ENCODE assay signal across 10 mouse cellular contexts in genomic region chr15:98170365-98170764, GRCm38 (mm10). TPM values are rescaled to one million over a fixed set of nuclear protein-coding genes. Genes with fewer than 3 reads are reported as not detected.
A peak's percentile ranks its signal among the peaks of the same experiment; 100 is the strongest.
DNase-seq lines count a peak whose midpoint lies in the region; ATAC-seq and TF ChIP-seq lines count a peak whose summit lies in the region.
"Had no signal": no experiment of that assay in that cellular context is flagged by ENCODE, and none has a peak within 500 bp of the region (broad histone marks: within the 10 kb centered on the region; RNA-seq: fewer than 3 reads in every experiment).

No protein-coding gene starts in this region.

- no peak overlapping the region for H3K27ac ChIP-seq in lung, postnatal 0 days (ENCODE audit: low read length)
- H3K27ac ChIP-seq in hindbrain, embryonic 10.5 days, result no peak overlapping the region
- no peak overlapping the region for H3K27ac ChIP-seq in midbrain, embryonic 11.5 days (ENCODE audit: low read depth, low read length)
- H3K27ac ChIP-seq: limb, embryonic 12.5 days had no signal

- no peak for TF ChIP-seq CTCF in lung, postnatal 0 days (IDR thresholded peaks at IDR 0.05)
- no peak for TF ChIP-seq CTCF in lung, adult 2 months (IDR thresholded peaks at IDR 0.05; ENCODE audit: insufficient read depth, low read length)

- peaks cover 42% of the 10 kb centered on the region for H3K27me3 ChIP-seq in lung, postnatal 0 days (replicated peaks; ENCODE audit: insufficient read depth, low read length)
- peaks cover 75% of the 10 kb centered on the region for H3K27me3 ChIP-seq in hindbrain, embryonic 10.5 days (ENCODE audit: insufficient read depth, poor library complexity, severe bottlenecking)
- peaks cover 29% of the 10 kb centered on the region for H3K27me3 ChIP-seq in midbrain, embryonic 11.5 days (ENCODE audit: control insufficient read depth, insufficient read depth, low read length)

- H3K9me3 ChIP-seq in lung, postnatal 0 days (ENCODE audit: low read length), result no peaks in the 10 kb centered on the region
- H3K9me3 ChIP-seq in hindbrain, embryonic 10.5 days, result no peaks in the 10 kb centered on the region
- H3K9me3 ChIP-seq in midbrain, embryonic 11.5 days (ENCODE audit: control insufficient read depth, low read length), result no peaks in the 10 kb centered on the region
- H3K9me3 ChIP-seq: limb, embryonic 12.5 days had no signal

- H3K36me3 ChIP-seq in lung, postnatal 0 days (ENCODE audit: insufficient read depth, low read length), result no peaks in the 10 kb centered on the region
- no peaks in the 10 kb centered on the region for H3K36me3 ChIP-seq in hindbrain, embryonic 10.5 days
- H3K36me3 ChIP-seq in midbrain, embryonic 11.5 days (ENCODE audit: control insufficient read depth, insufficient read depth, low read length), result no peaks in the 10 kb centered on the region
- H3K36me3 ChIP-seq: limb, embryonic 12.5 days had no signal

- H3K9ac ChIP-seq in lung, postnatal 0 days (replicated peaks; ENCODE audit: low read depth), result no peak overlapping the region
- H3K9ac ChIP-seq in midbrain, embryonic 11.5 days (ENCODE audit: low read length), result no peak overlapping the region
- H3K9ac ChIP-seq: limb, embryonic 12.5 days had no signal

- WGBS in lung, postnatal 0 days, result 28% methylated on average over 7 of the region's 7 CpGs
- 25% methylated on average over 7 of the region's 7 CpGs for WGBS in lung, adult 2 months
- WGBS in hindbrain, embryonic 10.5 days, result 41% methylated on average over 7 of the region's 7 CpGs
- WGBS in midbrain, embryonic 11.5 days, result 49% methylated on average over 7 of the region's 7 CpGs

- DNase-seq in lung, postnatal 0 days (ENCODE audit: low spot score), result peak; percentile 17
- no peak for DNase-seq in lung, adult 2 months
- peak; percentile 29 for DNase-seq in hindbrain, embryonic 10.5 days (ENCODE audit: low spot score)
- no peak for DNase-seq in midbrain, embryonic 11.5 days (ENCODE audit: low spot score, missing footprints)
- DNase-seq in cerebellum, postnatal 14 days, result no peak
- DNase-seq in cerebellum, postnatal 36 days, result no peak
- no peak for DNase-seq in adrenal gland, adult (ENCODE audit: inconsistent age in 2 of 2, low spot score in 1 of 2)
- no peak for DNase-seq in thymus, adult 18-20 months

- no peaks in the 10 kb centered on the region for H3K4me1 ChIP-seq in lung, postnatal 0 days (ENCODE audit: insufficient read depth, low read depth, low read length)
- no peaks in the 10 kb centered on the region for H3K4me1 ChIP-seq in lung, adult 2 months (ENCODE audit: control insufficient read depth, insufficient read depth, low read length)
- peaks cover 48% of the 10 kb centered on the region for H3K4me1 ChIP-seq in hindbrain, embryonic 10.5 days (replicated peaks)
- peaks cover 5% of the 10 kb centered on the region for H3K4me1 ChIP-seq in midbrain, embryonic 11.5 days (ENCODE audit: control insufficient read depth, insufficient read depth, low read length)

- no peak overlapping the region for H3K4me3 ChIP-seq in lung, postnatal 0 days (ENCODE audit: low read depth, low read length)
- no peak overlapping the region for H3K4me3 ChIP-seq in lung, adult 2 months (replicated peaks; ENCODE audit: extremely low read depth, low read depth, low read length)
- peak overlapping the region; percentile 59; the same call in 1 of the 2 replicates for H3K4me3 ChIP-seq in hindbrain, embryonic 10.5 days
- no peak overlapping the region for H3K4me3 ChIP-seq in midbrain, embryonic 11.5 days (ENCODE audit: low read depth, low read length)
- H3K4me3 ChIP-seq: erythroblast, embryonic 14.5 days; limb, embryonic 12.5 days had no signal

- no peak overlapping the region for H3K4me2 ChIP-seq in lung, postnatal 0 days (replicated peaks; ENCODE audit: low read depth, low read length)
- H3K4me2 ChIP-seq in midbrain, embryonic 11.5 days, result peak overlapping the region; percentile 19; the same call in 1 of the 2 replicates
- H3K4me2 ChIP-seq: limb, embryonic 12.5 days had no signal

- no peak for ATAC-seq in lung, postnatal 0 days
- no peak for ATAC-seq in midbrain, embryonic 11.5 days (ENCODE audit: low FRiP score)

- TF ChIP-seq EP300 in lung, postnatal 0 days (IDR thresholded peaks at IDR 0.05), result no peak

- TF ChIP-seq POLR2A in lung, adult 2 months (IDR thresholded peaks at IDR 0.05; ENCODE audit: borderline replicate concordance, extremely low read depth, low read depth, low read length), result no peak

RNA-seq across cellular contexts. Expression of gene Ccdc184, which starts 3.4 kb away (rescaled TPM):
- polyA plus RNA-seq in lung, postnatal 0 days (2015; fragmentation: Nextera tagmentation; extraction: Ambion mirVana), result 0.04 and 0.07 TPM in 2 replicates
- polyA plus RNA-seq in lung, adult 2 months (2012; rRNA removed), result 4.9 and 5.0 TPM in 2 replicates
- polyA plus RNA-seq in hindbrain, embryonic 10.5 days (2016; fragmentation: Nextera tagmentation; extraction: Ambion mirVana), result 5.9 and 12.2 TPM in 2 replicates
- polyA plus RNA-seq in midbrain, embryonic 11.5 days (2014; fragmentation: Nextera tagmentation; extraction: Ambion mirVana), result 12.7 TPM in 2 replicates
- polyA plus RNA-seq: erythroblast, embryonic 14.5 days had no signal

RNA-seq across cellular contexts. Expression of gene Asb8, which starts 4.9 kb away (rescaled TPM):
- 40.3 and 42.3 TPM in 2 replicates for polyA plus RNA-seq in lung, postnatal 0 days (2015; fragmentation: Nextera tagmentation; extraction: Ambion mirVana)
- polyA plus RNA-seq in lung, adult 2 months (2012; rRNA removed), result 32.0 and 40.0 TPM in 2 replicates
- polyA plus RNA-seq in hindbrain, embryonic 10.5 days (2016; fragmentation: Nextera tagmentation; extraction: Ambion mirVana), result 39.4 and 48.8 TPM in 2 replicates
- 44.4 and 49.4 TPM in 2 replicates for polyA plus RNA-seq in midbrain, embryonic 11.5 days (2014; fragmentation: Nextera tagmentation; extraction: Ambion mirVana)

RNA-seq across cellular contexts. Expression of gene Olfr288, which starts 25.0 kb away (rescaled TPM):
- polyA plus RNA-seq in lung, postnatal 0 days (2015; fragmentation: Nextera tagmentation; extraction: Ambion mirVana), result not detected in 2 replicates
- polyA plus RNA-seq in lung, adult 2 months (2012; rRNA removed), result not detected in 2 replicates
- polyA plus RNA-seq in hindbrain, embryonic 10.5 days (2016; fragmentation: Nextera tagmentation; extraction: Ambion mirVana), result not detected in 2 replicates
- not detected in 2 replicates for polyA plus RNA-seq in midbrain, embryonic 11.5 days (2014; fragmentation: Nextera tagmentation; extraction: Ambion mirVana)
- polyA plus RNA-seq: erythroblast, embryonic 14.5 days; limb, embryonic 12.5 days had no signal

RNA-seq across cellular contexts. Expression of gene Gm44579, which starts 50.4 kb away (rescaled TPM):
- not detected in 2 replicates for polyA plus RNA-seq in lung, postnatal 0 days (2015; fragmentation: Nextera tagmentation; extraction: Ambion mirVana)
- polyA plus RNA-seq in lung, adult 2 months (2012; rRNA removed), result not detected in 2 replicates
- polyA plus RNA-seq in hindbrain, embryonic 10.5 days (2016; fragmentation: Nextera tagmentation; extraction: Ambion mirVana), result not detected in 2 replicates
- not detected in 2 replicates for polyA plus RNA-seq in midbrain, embryonic 11.5 days (2014; fragmentation: Nextera tagmentation; extraction: Ambion mirVana)
- polyA plus RNA-seq: erythroblast, embryonic 14.5 days; limb, embryonic 12.5 days had no signal

RNA-seq across cellular contexts. Expression of gene Olfr287, which starts 50.5 kb away (rescaled TPM):
- polyA plus RNA-seq in lung, postnatal 0 days (2015; fragmentation: Nextera tagmentation; extraction: Ambion mirVana), result not detected in 2 replicates
- polyA plus RNA-seq in lung, adult 2 months (2012; rRNA removed), result not detected in 2 replicates
- polyA plus RNA-seq in hindbrain, embryonic 10.5 days (2016; fragmentation: Nextera tagmentation; extraction: Ambion mirVana), result not detected in 2 replicates
- polyA plus RNA-seq in midbrain, embryonic 11.5 days (2014; fragmentation: Nextera tagmentation; extraction: Ambion mirVana), result not detected in 2 replicates
- polyA plus RNA-seq: erythroblast, embryonic 14.5 days; limb, embryonic 12.5 days had no signal

Comparison
In these comparisons a context has a peak if more than half of its experiments do, and no peak if none do; other contexts are left out.
1. DNase-seq: peak in lung, postnatal 0 days (single experiment) and hindbrain, embryonic 10.5 days (single experiment); none in lung, adult 2 months (single experiment), midbrain, embryonic 11.5 days (single experiment), cerebellum, postnatal 14 days (0 of 2), cerebellum, postnatal 36 days (0 of 2), adrenal gland, adult (0 of 2) and thymus, adult 18-20 months (0 of 2).